Mouse (Mus musculus) neural tube, embryonic 12.5 days (tissue): ENCODE results near the gene Gm21973. TPM values are rescaled to one million over a fixed set of nuclear protein-coding genes. Genes with fewer than 3 reads are reported as not detected.

ENCODE experiments used
- ATAC-seq: fragments of 200-750 bp; cut with Nextera tagmentation; 2 replicates; pipeline ENCODE4 v1.8.0; 2017; ENCODE audit warnings: low read depth, mild to moderate bottlenecking, moderate TSS enrichment, moderate library complexity; ENCODE audit not compliant: low FRiP score
- H3K27ac ChIP-seq: fragments of 300-500 bp; sonication (generic); 2 replicates; pipeline ENCODE4 v1.5.1; 2016
- H3K27me3 ChIP-seq: fragments of 300-500 bp; sonication (generic); replicated peaks from 2 replicates; pipeline ENCODE4 v1.6.1; 2016; ENCODE audit warnings: mild to moderate bottlenecking
- H3K36me3 ChIP-seq: fragments of 300-500 bp; sonication (generic); 2 replicates; pipeline ENCODE4 v1.6.1; 2016; ENCODE audit warnings: mild to moderate bottlenecking
- H3K4me1 ChIP-seq: fragments of 300-500 bp; sonication (generic); 2 replicates; pipeline ENCODE4 v1.6.1; 2016
- H3K4me2 ChIP-seq: fragments of 300-500 bp; sonication (generic); replicated peaks from 2 replicates; pipeline ENCODE4 v1.6.1; 2016; ENCODE audit warnings: mild to moderate bottlenecking
- H3K4me3 ChIP-seq: fragments of 300-500 bp; sonication (generic); 2 replicates; pipeline ENCODE4 v1.5.1; 2016
- H3K9ac ChIP-seq: fragments of 300-500 bp; sonication (generic); 2 replicates; pipeline ENCODE4 v1.6.1; 2016; ENCODE audit warnings: mild to moderate bottlenecking
- H3K9me3 ChIP-seq: fragments of 300-500 bp; sonication (generic); 2 replicates; pipeline ENCODE4 v1.6.1; 2016; ENCODE audit warnings: mild to moderate bottlenecking
- WGBS: fragments of 180-500 bp; shearing (Covaris S2); methylation state at CpG from one replicate; pipeline ENCODE4 v1.1.7; 2016; 5-methylcytosine and 5-hydroxymethylcytosine counted together
- polyA plus RNA-seq: library from polyadenylated mRNA; unstranded; fragments of >200 nt; fragmentation: Nextera tagmentation; extraction: Ambion mirVana; gene quantifications from 2 replicates; pipeline ENCODE4 v1.2.1, GENCODE M21; 2016

The Gm21973 gene
- not detected in 2 replicates for polyA plus RNA-seq

GRCm38 (mm10) chr15:10325080-10325479, at the start of gene Gm21973:
TSS of gene Gm21973 (plus strand) at chr15:10325380.
- WGBS = 91% methylated on average over 2 of the region's 2 CpGs

GRCm38 (mm10) chr15:10276386-10276785, 48.8 kb upstream of the Gm21973 start:
- Histone ChIP-seq H3K27ac (no peak overlapping the region), H3K9ac (no peak overlapping the region), H3K4me1 (no peaks in the 10 kb centered on the region), H3K27me3 (no peaks in the 10 kb centered on the region), H3K9me3 (no peaks in the 10 kb centered on the region), H3K36me3 (no peaks in the 10 kb centered on the region), H3K4me2 (no peak overlapping the region), H3K4me3 (no peak overlapping the region)
- ATAC-seq = no peak

More at GRCm38 (mm10) chr15:10325080-10325479, at the start of gene Gm21973:
- ATAC-seq = no peak
- H3K9ac ChIP-seq = no peak within 1 kb of the TSS
- H3K4me1 ChIP-seq = no peaks in the 10 kb centered on the region
- no peaks in the 10 kb centered on the region for H3K9me3 ChIP-seq
- H3K4me3 ChIP-seq = no peak within 1 kb of the TSS
- H3K4me2 ChIP-seq = no peak within 1 kb of the TSS
- no peak within 1 kb of the TSS for H3K27ac ChIP-seq
- H3K36me3 ChIP-seq = no peaks in the 10 kb centered on the region
- no peaks in the 10 kb centered on the region for H3K27me3 ChIP-seq

GRCm38 (mm10) chr15:10277461-10277860, 47.7 kb upstream of the Gm21973 start:
- no peak overlapping the region for H3K27ac ChIP-seq
- ATAC-seq = no peak
- WGBS = 75% methylated on average over 4 of the region's 4 CpGs

GRCm38 (mm10) chr15:10281546-10281945, 43.6 kb upstream of the Gm21973 start:
- H3K36me3 ChIP-seq = no peaks in the 10 kb centered on the region
- ATAC-seq = no peak
- no peak overlapping the region for H3K27ac ChIP-seq
- 89% methylated on average over 5 of the region's 5 CpGs for WGBS
- no peak overlapping the region for H3K4me2 ChIP-seq
- H3K4me3 ChIP-seq = no peak overlapping the region
- no peaks in the 10 kb centered on the region for H3K27me3 ChIP-seq
- no peak overlapping the region for H3K9ac ChIP-seq
- no peaks in the 10 kb centered on the region for H3K4me1 ChIP-seq
- no peaks in the 10 kb centered on the region for H3K9me3 ChIP-seq

More at GRCm38 (mm10) chr15:10277461-10277860, 47.7 kb upstream of the Gm21973 start:
- no peak overlapping the region for H3K9ac ChIP-seq
- H3K4me2 ChIP-seq = no peak overlapping the region
- no peak overlapping the region for H3K4me3 ChIP-seq
- no peaks in the 10 kb centered on the region for H3K27me3 ChIP-seq
- no peaks in the 10 kb centered on the region for H3K9me3 ChIP-seq
- no peaks in the 10 kb centered on the region for H3K4me1 ChIP-seq
- no peaks in the 10 kb centered on the region for H3K36me3 ChIP-seq

- Histone ChIP-seq H3K9me3 (no peaks in the 10 kb centered on the region), H3K4me1 (no peaks in the 10 kb centered on the region), H3K9ac (no peak overlapping the region), H3K4me3 (no peak overlapping the region), H3K27me3 (no peaks in the 10 kb centered on the region), H3K27ac (no peak overlapping the region), H3K4me2 (no peak overlapping the region), H3K36me3 (no peaks in the 10 kb centered on the region)
- no peak for ATAC-seq
Measured at GRCm38 (mm10) chr15:10283661-10284060, 41.5 kb upstream of the Gm21973 start.

GRCm38 (mm10) chr15:10296570-10296969, 28.6 kb upstream of the Gm21973 start:
- no peaks in the 10 kb centered on the region for H3K9me3 ChIP-seq
- no peak for ATAC-seq
- H3K36me3 ChIP-seq = no peaks in the 10 kb centered on the region
- no peak overlapping the region for H3K9ac ChIP-seq
- no peaks in the 10 kb centered on the region for H3K4me1 ChIP-seq
- no peak overlapping the region for H3K4me2 ChIP-seq
- H3K27ac ChIP-seq = no peak overlapping the region
- WGBS = 80% methylated on average over 1 of the region's 1 CpGs
- H3K27me3 ChIP-seq = no peaks in the 10 kb centered on the region
- no peak overlapping the region for H3K4me3 ChIP-seq

- Histone ChIP-seq H3K36me3 (no peaks in the 10 kb centered on the region), H3K9me3 (no peaks in the 10 kb centered on the region), H3K9ac (no peak overlapping the region), H3K4me1 (no peaks in the 10 kb centered on the region), H3K27ac (no peak overlapping the region), H3K27me3 (no peaks in the 10 kb centered on the region), H3K4me3 (no peak overlapping the region), H3K4me2 (no peak overlapping the region)
- ATAC-seq = no peak
- 84% methylated on average over 1 of the region's 1 CpGs for WGBS
Measured at GRCm38 (mm10) chr15:10298058-10298457, 27.1 kb upstream of the Gm21973 start.

GRCm38 (mm10) chr15:10299467-10299866, 25.7 kb upstream of the Gm21973 start:
- WGBS = 72% methylated on average over 3 of the region's 3 CpGs
- no peak for ATAC-seq

GRCm38 (mm10) chr15:10306461-10306860, 18.7 kb upstream of the Gm21973 start:
- 94% methylated on average over 1 of the region's 1 CpGs for WGBS

More at GRCm38 (mm10) chr15:10299467-10299866, 25.7 kb upstream of the Gm21973 start:
- H3K27me3 ChIP-seq = no peaks in the 10 kb centered on the region
- no peaks in the 10 kb centered on the region for H3K4me1 ChIP-seq
- H3K27ac ChIP-seq = no peak overlapping the region
- H3K9ac ChIP-seq = no peak overlapping the region
- no peaks in the 10 kb centered on the region for H3K9me3 ChIP-seq
- H3K4me3 ChIP-seq = no peak overlapping the region
- no peaks in the 10 kb centered on the region for H3K36me3 ChIP-seq
- H3K4me2 ChIP-seq = no peak overlapping the region

GRCm38 (mm10) chr15:10311826-10312225, 13.4 kb upstream of the Gm21973 start:
- H3K27ac ChIP-seq = no peak overlapping the region
- no peak overlapping the region for H3K4me2 ChIP-seq
- no peak for ATAC-seq
- H3K4me1 ChIP-seq = no peaks in the 10 kb centered on the region
- no peaks in the 10 kb centered on the region for H3K36me3 ChIP-seq
- H3K27me3 ChIP-seq = no peaks in the 10 kb centered on the region
- WGBS = 79% methylated on average over 5 of the region's 5 CpGs
- no peak overlapping the region for H3K4me3 ChIP-seq
- H3K9me3 ChIP-seq = no peaks in the 10 kb centered on the region
- no peak overlapping the region for H3K9ac ChIP-seq

More at GRCm38 (mm10) chr15:10306461-10306860, 18.7 kb upstream of the Gm21973 start:
- Histone ChIP-seq H3K27me3 (no peaks in the 10 kb centered on the region), H3K9me3 (no peaks in the 10 kb centered on the region), H3K27ac (no peak overlapping the region), H3K4me1 (no peaks in the 10 kb centered on the region), H3K4me2 (no peak overlapping the region), H3K9ac (no peak overlapping the region), H3K4me3 (no peak overlapping the region), H3K36me3 (no peaks in the 10 kb centered on the region)
- ATAC-seq = no peak

GRCm38 (mm10) chr15:10313522-10314455, 11.4 kb upstream of the Gm21973 start:
- no peaks in the 10 kb centered on the region for H3K27me3 ChIP-seq
- H3K4me2 ChIP-seq = no peak overlapping the region
- no peak overlapping the region for H3K9ac ChIP-seq
- H3K36me3 ChIP-seq = no peaks in the 10 kb centered on the region
- H3K4me3 ChIP-seq = no peak overlapping the region
- ATAC-seq = peak; percentile 71
- 53% methylated on average over 6 of the region's 7 CpGs for WGBS
- no peak overlapping the region for H3K27ac ChIP-seq
- no peaks in the 10 kb centered on the region for H3K9me3 ChIP-seq
- no peaks in the 10 kb centered on the region for H3K4me1 ChIP-seq

GRCm38 (mm10) chr15:10330626-10331025, 5.4 kb downstream of the Gm21973 start:
- Histone ChIP-seq H3K36me3 (no peaks in the 10 kb centered on the region), H3K9me3 (no peaks in the 10 kb centered on the region), H3K27ac (no peak overlapping the region), H3K4me2 (no peak overlapping the region), H3K4me1 (no peaks in the 10 kb centered on the region), H3K4me3 (no peak overlapping the region), H3K9ac (no peak overlapping the region), H3K27me3 (no peaks in the 10 kb centered on the region)
- no peak for ATAC-seq
- 89% methylated on average over 3 of the region's 3 CpGs for WGBS

GRCm38 (mm10) chr15:10332566-10332965, 7.4 kb downstream of the Gm21973 start:
- WGBS = 94% methylated on average over 1 of the region's 1 CpGs
- no peaks in the 10 kb centered on the region for H3K36me3 ChIP-seq
- no peak overlapping the region for H3K27ac ChIP-seq
- no peak for ATAC-seq
- no peak overlapping the region for H3K4me2 ChIP-seq
- no peaks in the 10 kb centered on the region for H3K9me3 ChIP-seq
- no peak overlapping the region for H3K4me3 ChIP-seq
- no peaks in the 10 kb centered on the region for H3K4me1 ChIP-seq
- H3K27me3 ChIP-seq = no peaks in the 10 kb centered on the region
- no peak overlapping the region for H3K9ac ChIP-seq
